Mouse (Mus musculus) embryo, embryonic 9.5 days (tissue): ENCODE results near the gene Muc4.

ENCODE experiments used
- DNase-seq: peaks from one replicate; pipeline ENCODE4 v3.0.0-alpha.2; 2017; ENCODE audit errors: extremely low spot score

Gene Muc4

GRCm38 (mm10) chr16:32726501-32726900, 9.2 kb upstream of the Muc4 start:
- no peak for DNase-seq

GRCm38 (mm10) chr16:32728240-32728639, 7.4 kb upstream of the Muc4 start:
- no peak for DNase-seq

GRCm38 (mm10) chr16:32728730-32729129, 7.0 kb upstream of the Muc4 start:
- no peak for DNase-seq

- no peak for DNase-seq
Measured at GRCm38 (mm10) chr16:32733213-32733612, 2.5 kb upstream of the Muc4 start.

- no peak for DNase-seq
Measured at GRCm38 (mm10) chr16:32736022-32736421, 336 bp downstream of the Muc4 start.

- DNase-seq, result no peak
Measured at GRCm38 (mm10) chr16:32740003-32740663, 4.4 kb downstream of the Muc4 start.

GRCm38 (mm10) chr16:32741366-32741765, 5.7 kb downstream of the Muc4 start:
- no peak for DNase-seq

GRCm38 (mm10) chr16:32742712-32743111, 7.0 kb downstream of the Muc4 start:
- DNase-seq, result no peak

- no peak for DNase-seq
Measured at GRCm38 (mm10) chr16:32745852-32746251, 10.2 kb downstream of the Muc4 start.

- no peak for DNase-seq
Measured at GRCm38 (mm10) chr16:32750242-32751127, 14.8 kb downstream of the Muc4 start.

GRCm38 (mm10) chr16:32764550-32764949, 28.9 kb downstream of the Muc4 start:
- DNase-seq, result no peak

GRCm38 (mm10) chr16:32764961-32765360, 29.3 kb downstream of the Muc4 start:
- DNase-seq, result no peak

- no peak for DNase-seq
Measured at GRCm38 (mm10) chr16:32766904-32767303, 31.2 kb downstream of the Muc4 start.

- DNase-seq, result no peak
Measured at GRCm38 (mm10) chr16:32776676-32777075, 41.0 kb downstream of the Muc4 start.

GRCm38 (mm10) chr16:32778956-32779355, 43.3 kb downstream of the Muc4 start:
- no peak for DNase-seq

GRCm38 (mm10) chr16:32783324-32784062, 47.8 kb downstream of the Muc4 start:
- DNase-seq, result no peak

- DNase-seq, result no peak
Measured at GRCm38 (mm10) chr16:32784840-32785239, 49.2 kb downstream of the Muc4 start.

GRCm38 (mm10) chr16:32790056-32790455, 54.4 kb downstream of the Muc4 start:
- DNase-seq, result no peak

GRCm38 (mm10) chr16:32795177-32795576, 59.5 kb downstream of the Muc4 start:
- no peak for DNase-seq

GRCm38 (mm10) chr16:32796676-32797425, 61.2 kb downstream of the Muc4 start:
- no peak for DNase-seq

GRCm38 (mm10) chr16:32797426-32797689, 61.7 kb downstream of the Muc4 start, which contains the start of gene Muc20:
TSS of gene Muc20 (minus strand) at chr16:32797435.
- no peak for DNase-seq
